Mouse (Mus musculus) cortical plate, adult 2 months (tissue): ENCODE measurements around the gene Alg10b. TPM values are rescaled to one million over a fixed set of nuclear protein-coding genes. Genes with fewer than 3 reads are reported as not detected.
"Not testable (repeated sequence)": the region's sequence is repeated elsewhere in the genome, so short reads cannot be mapped to it uniquely, and the experiment has no call there.

Source experiments
- H3K27ac ChIP-seq: fragments of 200-500 bp; 2 replicates; pipeline ENCODE4 v1.5.1; 2012; ENCODE audit warnings: low read length, control low read depth, inconsistent platforms; ENCODE audit not compliant: insufficient read depth
- H3K4me1 ChIP-seq: fragments of 200-500 bp; 2 replicates; pipeline ENCODE4 v1.6.1; 2011; ENCODE audit warnings: low read length; ENCODE audit not compliant: control insufficient read depth, insufficient read depth
- H3K4me3 ChIP-seq: fragments of 200-500 bp; 2 replicates; pipeline ENCODE4 v1.5.1; 2011; ENCODE audit warnings: mild to moderate bottlenecking, low read length, control low read depth; ENCODE audit not compliant: insufficient read depth
- CTCF ChIP-seq: fragments of 200-500 bp; IDR thresholded peaks from 2 replicates; pipeline ENCODE4 v1.5.1; 2011; ENCODE audit warnings: mild to moderate bottlenecking, control low read depth, low read length; ENCODE audit not compliant: insufficient read depth; ENCODE audit errors: extremely low read depth
- POLR2A ChIP-seq: fragments of 200-500 bp; IDR thresholded peaks from 2 replicates; pipeline ENCODE4 v1.6.1; 2011; ENCODE audit warnings: mild to moderate bottlenecking, low read length, control low read depth; ENCODE audit not compliant: insufficient read depth; ENCODE audit errors: extremely low read depth
- polyA plus RNA-seq: library from polyadenylated mRNA; depleted of rRNA; stranded (reverse); fragments of >200 nt; gene quantifications from 2 replicates; pipeline ENCODE4 v1.2.3, GENCODE M21; 2012; rRNA removed

Gene Alg10b
- polyA plus RNA-seq: 16.2 and 16.8 TPM in 2 replicates

DNA sequence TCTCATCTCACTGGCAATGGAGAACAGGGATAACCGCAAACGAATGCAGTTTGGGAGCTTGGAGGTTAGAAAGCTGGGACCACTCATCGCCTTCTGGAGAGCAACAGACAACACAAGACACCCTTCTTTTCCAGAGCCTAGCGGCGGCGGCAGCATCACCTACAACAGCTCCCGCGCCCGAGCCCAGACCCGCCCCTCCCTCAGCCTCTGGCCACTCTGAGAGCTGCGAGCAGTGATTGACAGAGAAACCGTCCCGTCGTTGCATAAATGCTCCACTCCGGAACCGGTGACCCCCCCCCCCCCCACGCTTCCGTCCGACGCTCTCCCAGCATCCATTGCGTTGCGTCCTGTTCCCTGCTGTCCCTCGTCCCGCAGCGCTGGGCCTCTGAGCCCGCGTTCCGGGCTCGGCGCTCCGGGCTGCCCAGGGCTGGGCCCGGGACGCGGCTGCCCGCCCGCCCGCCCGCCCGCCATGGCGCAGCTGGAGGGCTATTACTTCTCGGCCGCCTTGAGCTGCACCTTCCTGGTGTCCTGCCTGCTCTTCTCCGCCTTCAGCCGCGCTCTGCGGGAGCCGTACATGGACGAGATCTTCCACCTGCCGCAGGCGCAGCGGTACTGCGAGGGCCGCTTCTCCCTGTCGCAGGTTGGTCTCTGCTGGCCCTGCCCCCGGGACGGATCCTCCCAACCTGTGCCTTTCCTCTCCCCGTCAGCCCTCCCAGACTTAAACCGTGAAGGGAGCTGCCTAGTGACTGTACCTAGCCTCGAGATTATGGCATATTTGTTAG, at the start of gene Alg10b:
Alg10b (plus strand) TSS at position 343 of the 782 bp plus-strand sequence.
- H3K4me3 ChIP-seq: peak within 1 kb of the TSS; percentile 99
- peaks cover 1% of the 10 kb centered on the region; the same call in 1 of the 2 replicates for H3K4me1 ChIP-seq
- TF ChIP-seq CTCF (no peak), POLR2A (peak; percentile 86)
- H3K27ac ChIP-seq: peak within 1 kb of the TSS; percentile 85

DNA sequence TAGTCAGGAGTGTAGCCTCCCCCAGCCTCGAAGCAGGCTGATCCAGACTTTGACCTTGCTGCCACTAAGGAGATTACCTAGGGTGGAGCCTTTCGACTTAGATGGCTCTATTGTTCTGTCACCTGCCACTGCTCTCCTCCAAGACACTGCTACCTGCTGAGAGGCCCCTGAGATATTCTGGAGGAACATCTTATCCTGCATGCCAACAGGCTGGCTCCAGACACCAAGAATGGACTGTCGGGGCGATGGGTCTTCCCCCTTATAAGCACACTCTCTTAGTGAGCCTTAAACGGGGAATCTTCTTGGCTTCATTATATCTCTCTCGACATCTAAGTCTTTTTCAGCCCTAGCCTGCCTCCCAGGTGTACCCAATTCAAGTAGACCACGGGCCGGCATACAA, 41.0 kb upstream of the Alg10b start:
- H3K4me1 ChIP-seq, H3K4me3 ChIP-seq, H3K27ac ChIP-seq: not testable (repeated sequence)

DNA sequence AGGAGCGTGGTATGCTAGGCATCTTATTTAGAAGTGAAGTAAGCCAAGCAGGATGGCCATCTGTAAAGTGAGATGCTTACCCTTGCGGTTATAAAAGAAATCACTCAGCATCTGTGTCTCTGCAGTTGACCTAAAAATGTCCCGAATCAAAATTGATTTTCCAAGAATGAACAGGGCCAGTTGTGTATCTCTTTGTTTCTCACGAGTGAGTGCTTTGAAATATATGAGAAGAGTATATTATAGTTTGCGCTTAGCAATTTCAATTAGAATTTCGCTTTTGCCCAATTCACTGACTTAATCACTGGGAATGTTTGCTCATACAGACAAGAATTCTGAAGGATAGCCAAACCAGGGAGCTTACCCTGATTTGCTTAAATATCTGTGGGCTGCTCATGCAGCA, 40.6 kb upstream of the Alg10b start:
- no peak overlapping the region for H3K4me3 ChIP-seq
- no peaks in the 10 kb centered on the region for H3K4me1 ChIP-seq
- H3K27ac ChIP-seq: no peak overlapping the region
- no peak for TF ChIP-seq CTCF
- TF ChIP-seq POLR2A: no peak

DNA sequence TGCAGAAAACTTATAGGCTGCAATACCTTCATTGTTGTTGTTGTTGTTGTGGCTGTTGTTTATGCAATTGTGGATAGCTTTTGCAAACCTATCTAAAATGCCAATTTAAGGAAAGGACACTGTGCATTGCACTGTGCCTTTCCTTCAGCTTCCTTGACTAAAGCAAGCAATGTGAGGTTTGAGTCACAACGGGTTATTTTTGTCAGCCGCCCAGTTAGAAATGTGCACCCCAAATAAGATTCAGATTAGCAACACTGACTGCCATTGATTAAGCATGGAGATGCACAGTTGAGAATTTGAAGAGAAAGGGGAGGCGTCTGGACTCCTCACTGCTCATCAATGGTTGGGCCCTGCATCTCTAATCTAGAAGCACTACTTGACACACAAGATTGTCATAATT, 39.4 kb upstream of the Alg10b start:
- H3K27ac ChIP-seq: no peak overlapping the region
- no peak for TF ChIP-seq CTCF
- no peak for TF ChIP-seq POLR2A
- no peak overlapping the region for H3K4me3 ChIP-seq
- H3K4me1 ChIP-seq: no peaks in the 10 kb centered on the region

DNA sequence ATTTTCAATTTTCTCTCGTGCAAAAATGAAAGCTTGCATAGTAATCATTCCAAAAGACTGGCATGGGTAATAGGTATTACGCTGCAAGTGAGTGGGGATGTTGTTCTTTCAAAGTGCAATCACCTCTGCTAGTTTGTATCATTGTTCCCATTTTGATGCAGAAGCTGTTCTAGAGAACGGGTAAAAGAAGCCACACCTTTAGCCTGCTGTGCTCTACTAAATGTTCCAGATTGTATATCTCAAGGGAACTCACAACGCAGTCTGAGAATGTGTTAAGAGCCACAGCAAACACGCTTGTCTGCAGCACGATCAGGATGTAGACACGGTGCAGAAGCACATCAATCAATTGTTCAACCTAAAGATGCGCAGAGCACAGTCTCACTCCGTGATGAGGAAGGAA, 34.6 kb upstream of the Alg10b start:
- Histone ChIP-seq H3K4me1 (peaks cover 2% of the 10 kb centered on the region; the same call in 1 of the 2 replicates), H3K4me3 (no peak overlapping the region), H3K27ac (no peak overlapping the region)
- no peak for TF ChIP-seq CTCF
- TF ChIP-seq POLR2A: no peak

DNA sequence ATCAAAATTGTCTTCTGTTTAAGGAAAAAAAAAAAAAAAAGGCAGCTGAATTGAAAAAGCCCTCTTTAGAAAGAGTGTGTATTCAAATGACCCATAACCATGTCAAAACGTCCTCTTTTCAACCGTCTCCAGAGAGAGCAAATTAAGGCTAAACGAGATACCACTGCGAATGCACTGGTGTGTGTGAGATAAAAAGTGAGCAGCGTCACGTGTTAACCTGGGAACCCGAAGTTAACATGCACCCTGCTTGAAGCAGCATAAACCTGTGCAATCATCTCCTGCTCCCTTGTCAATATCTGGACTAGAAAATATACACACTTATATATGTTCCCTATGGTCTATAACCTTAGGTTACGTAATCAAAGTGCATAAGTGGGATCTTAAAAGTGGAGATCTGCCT, 10.2 kb upstream of the Alg10b start:
- no peak for TF ChIP-seq CTCF
- no peak for TF ChIP-seq POLR2A
- H3K4me1 ChIP-seq: no peaks in the 10 kb centered on the region; the same call in 1 of the 2 replicates
- H3K4me3 ChIP-seq: no peak overlapping the region
- no peak overlapping the region for H3K27ac ChIP-seq

DNA sequence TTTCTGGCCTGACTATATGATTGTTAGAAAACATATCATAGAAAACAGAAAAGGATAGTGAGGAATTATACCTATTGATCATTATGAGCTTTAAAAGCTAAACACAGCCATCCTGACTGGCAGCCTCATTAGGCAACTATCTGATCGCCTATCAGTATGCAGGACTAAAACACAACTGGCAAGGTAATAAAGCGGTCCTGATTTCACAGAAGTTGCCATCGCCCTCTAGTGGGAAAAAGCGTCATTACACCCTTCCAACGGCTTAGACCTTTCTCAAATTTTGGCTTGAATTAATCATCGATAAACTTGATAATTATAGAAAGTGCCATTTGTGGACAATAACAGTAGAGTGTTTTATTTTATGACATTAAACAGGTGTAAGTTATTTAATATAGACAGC, 9.2 kb upstream of the Alg10b start:
- TF ChIP-seq POLR2A: no peak
- peak; percentile 84 for TF ChIP-seq CTCF
- Histone ChIP-seq H3K4me3 (no peak overlapping the region), H3K27ac (no peak overlapping the region), H3K4me1 (no peaks in the 10 kb centered on the region; the same call in 1 of the 2 replicates)

DNA sequence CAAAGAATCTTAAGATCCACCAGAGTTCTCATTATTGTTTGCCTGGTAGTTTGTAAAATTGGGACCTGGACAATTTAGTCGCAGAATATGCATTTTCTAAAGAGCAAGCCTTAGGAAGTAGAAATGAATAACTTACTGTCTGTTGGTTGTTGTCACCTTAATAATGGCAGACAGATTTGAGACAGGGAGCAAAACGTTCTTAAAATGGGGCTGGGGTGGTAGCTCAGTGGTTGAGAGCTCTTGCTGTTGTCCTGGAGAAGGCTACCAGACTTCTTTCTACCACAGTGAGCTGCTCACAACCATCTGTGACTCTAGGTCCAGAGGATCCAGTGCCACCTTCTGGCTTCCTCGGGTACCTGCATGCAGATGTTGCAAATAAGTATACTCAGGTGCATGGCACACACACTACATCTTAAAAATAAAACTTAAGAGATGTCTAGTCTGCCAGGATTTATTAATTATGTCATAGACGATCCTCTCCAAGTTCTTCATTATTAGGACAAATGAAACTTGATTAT, 1.0 kb downstream of the Alg10b start:
- Histone ChIP-seq H3K4me3 (no peak overlapping the region; the same call in 1 of the 2 replicates), H3K27ac (no peak overlapping the region), H3K4me1 (peaks cover 1% of the 10 kb centered on the region; the same call in 1 of the 2 replicates)
- TF ChIP-seq CTCF: peak; percentile 48; the same call in 1 of the 2 replicates
- TF ChIP-seq POLR2A: no peak

DNA sequence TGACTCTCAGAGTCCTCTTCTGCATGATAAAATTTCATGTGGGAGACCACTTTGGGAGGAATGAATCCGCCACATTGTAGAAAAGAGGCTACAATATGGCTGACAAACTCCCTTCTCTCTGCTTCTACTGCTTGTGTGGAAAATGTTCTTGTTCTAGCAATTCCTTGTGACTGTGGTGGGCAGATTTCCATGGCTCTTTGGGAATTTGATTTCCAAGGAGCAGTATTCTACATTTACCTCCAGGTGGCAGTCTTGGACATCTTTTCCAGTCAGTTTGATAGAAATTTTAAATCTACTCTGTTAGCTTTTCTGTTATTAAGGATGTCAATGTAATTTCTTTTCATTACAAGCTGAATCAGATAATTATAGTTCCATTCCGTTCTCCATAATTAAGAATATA, 13.5 kb downstream of the Alg10b start:
- Histone ChIP-seq H3K27ac (no peak overlapping the region), H3K4me3 (no peak overlapping the region), H3K4me1 (peaks cover 1% of the 10 kb centered on the region; the same call in 1 of the 2 replicates)
- TF ChIP-seq CTCF: peak; percentile 42
- no peak for TF ChIP-seq POLR2A

DNA sequence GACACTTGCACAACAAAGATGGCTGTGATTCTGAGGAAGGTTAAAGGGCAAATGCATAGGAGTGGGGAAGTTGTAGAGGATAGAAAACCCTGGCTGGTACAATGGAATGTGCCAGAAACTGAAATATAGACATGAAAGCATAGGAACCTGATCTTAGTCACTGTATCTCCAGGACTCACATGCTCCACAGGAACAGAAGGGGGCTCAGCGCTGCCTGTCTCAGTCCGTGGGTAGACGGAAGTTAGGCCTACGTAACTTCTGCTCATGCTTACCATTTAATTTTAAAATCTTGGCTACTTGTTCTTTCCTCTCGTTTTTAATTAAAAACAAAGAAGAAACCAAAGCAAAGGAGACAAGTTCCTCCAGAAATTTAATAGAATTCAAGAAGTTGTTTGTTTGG, 20.0 kb downstream of the Alg10b start:
- H3K27ac ChIP-seq: no peak overlapping the region
- no peak overlapping the region for H3K4me3 ChIP-seq
- no peaks in the 10 kb centered on the region; the same call in 1 of the 2 replicates for H3K4me1 ChIP-seq
- TF ChIP-seq CTCF: no peak
- TF ChIP-seq POLR2A: no peak
